Mouse (Mus musculus): ENCODE measurements at regions not wholly inside any gene's neighbourhood (a gene's known extent, or its start where the extent isn't known, plus 50 kb on each side); places are given as distances from the start of the nearest gene placed in this dataset.

- no peak for DNase-seq (ENCODE audit: low read depth)
Observed at GRCm38 (mm10) chr6:143536525-143537293, 369.7 kb downstream of the Etnk1 start.

DNA sequence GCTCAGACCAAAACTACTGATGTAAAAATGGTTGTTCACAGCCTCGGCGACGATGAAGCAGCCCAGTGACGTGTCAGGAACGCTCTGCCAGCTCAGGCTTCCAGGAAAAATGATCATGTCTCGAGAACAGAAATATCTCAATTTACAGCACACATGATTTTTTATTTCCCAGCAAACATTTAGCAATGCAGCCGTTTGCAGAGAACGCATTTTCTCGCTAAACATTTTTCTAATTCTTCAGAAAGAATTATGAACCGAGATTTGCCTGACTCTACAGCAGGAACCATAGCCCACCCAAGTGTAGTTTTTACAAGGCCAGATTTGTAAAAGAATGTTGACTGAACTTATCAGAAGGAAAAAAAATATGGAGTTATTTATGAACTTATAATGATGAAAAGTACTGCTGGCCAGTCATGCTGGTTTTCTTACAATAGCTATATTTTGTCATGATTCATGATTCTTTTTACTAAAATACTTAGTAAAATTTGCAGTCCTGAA, 380.4 kb downstream of the Etnk1 start:
- no peak for DNase-seq (ENCODE audit: low read depth)

GRCm38 (mm10) chr6:143554946-143555345, 387.9 kb downstream of the Etnk1 start:
- no peak for DNase-seq (ENCODE audit: low read depth)

GRCm38 (mm10) chr6:143558046-143558884, 391.2 kb downstream of the Etnk1 start:
- DNase-seq (ENCODE audit: low read depth): no peak

GRCm38 (mm10) chr6:143559316-143559715, 392.3 kb downstream of the Etnk1 start:
- DNase-seq (ENCODE audit: low read depth): no peak

- DNase-seq (ENCODE audit: low read depth): no peak
Observed at GRCm38 (mm10) chr6:143561316-143562088, 394.5 kb downstream of the Etnk1 start.

DNA sequence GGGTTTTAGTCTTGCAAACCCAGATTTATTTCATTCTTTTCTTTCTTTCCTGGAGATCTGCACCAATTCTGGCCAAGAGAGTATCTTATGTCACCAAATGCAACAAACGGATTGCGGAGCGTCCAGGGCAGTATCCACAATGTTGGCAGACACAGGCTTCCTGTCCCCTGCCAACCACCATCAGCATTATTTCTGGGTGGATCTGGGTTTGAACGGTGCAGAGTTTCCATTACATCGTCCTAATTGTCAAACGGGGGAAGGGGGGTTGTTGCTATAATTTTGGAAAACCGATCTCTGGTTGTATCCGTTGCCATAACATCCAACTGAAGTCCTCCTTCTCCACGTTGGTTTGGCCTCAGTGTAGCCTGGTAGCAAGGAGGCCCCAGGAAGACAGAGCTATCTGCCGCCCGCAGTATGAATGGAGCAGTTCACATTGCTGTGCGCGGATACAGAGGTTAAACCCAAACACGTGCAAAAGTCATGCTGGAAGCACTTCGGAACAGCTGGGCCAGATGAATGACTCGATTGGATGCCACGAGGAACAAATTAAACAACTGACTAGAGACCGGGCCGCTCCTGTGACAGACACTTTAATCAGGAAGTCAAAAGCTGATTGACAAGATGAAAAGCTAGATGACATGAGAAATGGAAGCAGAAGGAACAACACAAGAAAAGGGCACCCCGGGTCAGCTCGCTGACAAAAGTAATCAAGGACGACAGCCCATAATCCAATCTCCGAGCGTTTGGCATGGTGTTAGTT, 404.5 kb downstream of the Etnk1 start:
- DNase-seq (ENCODE audit: low read depth): no peak

DNA sequence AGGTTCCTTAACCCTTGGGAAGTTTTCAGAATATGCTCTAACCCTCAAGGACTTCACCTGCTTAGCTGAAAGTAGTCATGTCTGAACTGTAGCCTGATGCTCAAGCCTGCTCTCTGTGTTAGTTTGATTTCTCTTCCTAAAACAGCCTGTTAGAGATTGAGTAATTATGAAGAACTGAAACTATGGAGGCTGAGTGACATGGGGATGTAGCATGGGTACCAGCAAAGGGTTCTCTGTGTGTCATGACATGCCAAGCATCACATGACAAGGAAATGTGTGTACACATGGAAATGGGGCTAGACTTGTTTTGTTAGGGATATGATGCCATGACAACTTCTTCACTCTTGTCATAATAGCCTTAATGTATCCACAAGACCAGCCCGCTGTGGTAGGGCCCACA, 412.2 kb downstream of the Etnk1 start:
- DNase-seq (ENCODE audit: low read depth): no peak

GRCm38 (mm10) chr6:143589666-143590065, 422.6 kb downstream of the Etnk1 start:
- no peak for DNase-seq (ENCODE audit: low read depth)

DNA sequence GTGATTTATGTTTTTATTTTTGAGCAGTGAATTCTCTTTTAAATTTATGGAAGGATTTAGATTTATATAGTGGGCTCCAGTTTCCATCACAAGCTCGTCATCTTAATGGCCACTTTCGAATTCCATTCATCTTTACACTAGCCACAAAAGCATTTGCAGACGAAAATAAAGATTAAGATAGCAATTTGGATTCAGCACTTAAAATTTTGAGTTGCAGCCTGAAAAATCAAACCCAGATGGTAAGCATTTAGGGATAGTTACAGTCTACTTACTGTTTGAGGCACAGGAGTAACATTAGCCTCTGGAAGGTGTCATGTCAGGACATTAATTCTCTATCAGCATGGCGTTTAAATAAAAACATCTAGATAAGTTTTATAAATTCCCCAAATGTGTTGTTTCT, 423.2 kb downstream of the Etnk1 start:
- no peak for DNase-seq (ENCODE audit: low read depth)

GRCm38 (mm10) chr6:143592490-143592889, 425.5 kb downstream of the Etnk1 start:
- DNase-seq (ENCODE audit: low read depth): peak; percentile 9

DNA sequence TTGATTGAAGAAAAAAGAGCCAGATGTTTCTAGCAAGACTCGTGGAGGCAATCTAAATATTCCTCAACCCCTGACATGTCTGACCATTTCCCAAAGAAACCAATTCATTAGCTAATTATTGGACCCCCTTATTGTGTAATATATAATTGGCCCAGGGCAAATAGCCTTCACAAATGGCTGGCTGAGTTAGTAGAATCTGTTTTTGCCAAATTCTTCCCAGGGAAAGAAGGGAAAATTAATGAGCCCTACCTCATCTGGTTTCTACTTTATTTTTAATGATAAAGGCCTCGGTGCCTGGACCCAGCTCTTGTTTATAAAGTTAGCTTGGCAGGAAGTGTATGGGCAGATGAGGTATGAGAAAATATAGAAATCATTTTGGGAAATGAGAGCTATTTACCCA, 428.5 kb downstream of the Etnk1 start:
- DNase-seq (ENCODE audit: low read depth): no peak

DNA sequence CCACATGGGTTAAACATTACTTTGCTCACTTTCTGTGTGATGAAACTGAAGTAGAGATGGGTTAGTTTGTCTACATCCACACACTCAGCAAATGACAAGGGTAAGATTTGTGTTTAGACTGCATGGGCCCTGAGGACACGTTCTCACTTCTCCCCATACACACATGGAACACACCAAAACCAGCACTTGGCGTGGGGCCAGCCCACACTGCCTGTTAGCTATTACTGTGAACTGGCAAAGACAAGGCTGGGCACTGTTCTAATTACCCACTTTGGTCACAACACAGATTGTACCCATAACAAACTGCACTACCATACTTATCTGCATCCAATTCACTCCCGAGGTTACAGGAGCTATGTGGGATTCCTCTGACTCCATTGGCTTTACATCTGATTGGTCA, 430.4 kb downstream of the Etnk1 start:
- no peak for DNase-seq (ENCODE audit: low read depth)

DNA sequence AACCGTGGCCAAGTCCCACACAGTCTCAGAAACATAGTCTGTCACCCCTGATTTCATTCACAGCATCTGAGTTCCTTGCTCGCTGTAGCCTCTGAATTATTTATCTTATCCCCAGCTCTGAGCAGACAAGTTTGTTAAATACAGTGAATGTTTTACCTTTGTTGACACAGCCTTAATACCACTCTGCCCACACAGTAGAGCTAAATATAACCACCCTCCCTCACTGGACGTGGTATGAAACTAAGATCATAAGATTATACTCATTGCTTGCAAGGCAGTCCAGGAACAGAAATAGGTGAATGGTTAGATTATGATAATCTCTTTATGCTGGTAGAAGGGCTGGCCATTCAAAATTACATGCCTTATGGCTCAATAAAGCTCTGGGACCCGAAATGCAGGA, 431.9 kb downstream of the Etnk1 start:
- no peak for DNase-seq (ENCODE audit: low read depth)

- DNase-seq (ENCODE audit: low read depth): peak; percentile 65
Observed at GRCm38 (mm10) chr6:143609100-143609499, 442.1 kb downstream of the Etnk1 start.

DNA sequence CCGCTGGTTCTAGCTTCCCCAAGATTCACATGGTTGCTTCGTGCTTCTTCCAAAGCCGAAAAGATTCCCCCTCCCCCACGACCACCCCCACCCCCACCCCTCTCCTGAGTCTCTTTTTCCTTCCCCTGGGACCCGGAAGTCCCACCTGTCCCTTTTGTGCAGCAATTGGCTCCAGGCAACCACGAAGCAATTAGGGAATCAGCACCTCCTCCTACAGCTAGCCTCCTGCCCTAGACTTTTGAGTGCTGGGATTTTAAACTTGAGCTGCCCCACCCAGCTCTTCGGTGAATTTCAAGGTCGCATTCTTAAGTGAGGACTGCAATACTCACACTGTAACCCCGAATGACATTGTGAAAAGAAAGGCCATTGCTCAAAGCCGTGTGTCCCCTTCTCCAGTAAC, 445.9 kb downstream of the Etnk1 start:
- DNase-seq (ENCODE audit: low read depth): no peak

DNA sequence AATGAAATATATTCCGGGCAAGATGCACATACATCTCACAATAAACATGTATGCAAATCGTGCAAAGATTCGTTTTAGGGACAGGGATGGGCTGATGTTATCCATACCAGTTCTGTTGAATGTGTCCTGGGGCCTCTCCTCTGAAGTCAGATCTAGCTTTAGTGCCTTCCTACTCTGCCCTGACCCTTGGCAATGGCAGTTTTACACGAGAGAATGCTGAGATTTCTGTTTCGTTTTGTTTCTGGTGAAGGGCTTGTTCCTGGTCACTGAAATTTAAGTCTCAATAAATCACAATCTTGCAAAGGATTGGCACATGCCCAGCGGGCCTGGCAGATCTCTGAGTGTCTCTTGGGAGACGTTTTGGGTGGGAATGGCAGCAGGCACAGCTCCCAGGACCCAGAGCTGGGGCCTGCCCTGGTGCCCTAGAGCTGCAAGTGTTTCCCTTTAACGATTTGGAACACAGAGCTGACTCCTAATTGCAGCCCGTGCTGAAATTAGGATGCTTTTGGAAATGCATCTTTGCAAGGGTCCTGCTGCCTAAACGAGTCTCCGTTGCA, 447.5 kb downstream of the Etnk1 start:
- no peak for DNase-seq (ENCODE audit: low read depth)

- no peak for DNase-seq (ENCODE audit: low read depth)
Observed at GRCm38 (mm10) chr6:143615361-143615760, 448.3 kb downstream of the Etnk1 start.

DNA sequence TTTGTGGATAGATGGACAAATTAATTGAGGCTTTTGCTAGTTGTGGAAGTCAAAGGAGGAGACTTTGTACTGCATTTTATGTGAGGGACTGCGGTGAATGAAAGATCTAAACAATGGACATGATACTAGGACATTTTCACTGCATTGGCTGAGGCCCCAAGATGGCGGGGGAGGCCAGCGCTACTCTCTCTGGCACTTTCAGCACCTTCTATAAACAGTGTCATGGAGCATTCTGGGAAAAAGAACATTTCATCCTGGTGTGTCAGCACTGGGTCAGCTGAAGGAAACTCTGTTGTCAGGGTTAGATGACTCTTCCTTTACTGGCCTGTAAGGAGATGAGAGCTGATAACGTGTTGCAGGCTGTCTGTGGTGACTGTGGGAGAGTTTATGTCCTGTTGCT, 449.4 kb downstream of the Etnk1 start:
- DNase-seq (ENCODE audit: low read depth): no peak

GRCm38 (mm10) chr6:143618558-143618957, 451.5 kb downstream of the Etnk1 start:
- no peak for DNase-seq (ENCODE audit: low read depth)

DNA sequence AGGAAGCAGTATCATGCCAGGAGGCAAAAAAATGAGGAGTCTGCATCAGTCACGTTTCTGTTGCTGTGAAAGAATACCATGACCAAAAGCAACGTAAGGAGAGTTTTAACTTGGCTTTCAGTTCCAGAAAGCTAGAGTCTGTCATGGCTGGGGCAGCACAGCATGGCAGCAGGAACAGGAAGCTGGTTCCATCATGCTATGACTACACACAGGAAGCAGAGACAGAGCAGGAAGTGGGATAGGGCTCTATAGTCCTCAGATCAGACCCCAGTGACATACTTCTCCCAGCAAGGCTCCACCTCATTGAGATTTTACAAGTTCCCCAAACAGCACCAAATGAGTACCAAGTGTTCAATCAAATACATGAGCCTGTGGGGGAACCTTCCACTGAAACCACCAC, 453.6 kb downstream of the Etnk1 start:
- no peak for DNase-seq (ENCODE audit: low read depth)

Measured in naive thymus-derived CD4-positive, alpha-beta T cell, adult 2 months (primary cell).